Mouse (Mus musculus): ENCODE data around the gene Topbp1. TPM values are rescaled to one million over a fixed set of nuclear protein-coding genes. Genes with fewer than 3 reads are reported as not detected.

Topbp1 gene
- 1 to 10 TPM; 6.6 to 6.9 TPM for total RNA-seq (2021)
- long read RNA-seq, experiment 1, full-length matches to known transcripts, result 6 of 8 reads
- long read RNA-seq, experiment 1, partial matches to known transcripts, result 0 of 8 reads
- long read RNA-seq, experiment 1, other reads (novel, unspliced or antisense), result 2 of 8 reads
- long read RNA-seq, experiment 2, full-length matches to known transcripts, result 5 of 6 reads
- long read RNA-seq, experiment 2, partial matches to known transcripts, result 0 of 6 reads
- long read RNA-seq, experiment 2, other reads (novel, unspliced or antisense), result 1 of 6 reads

DNA sequence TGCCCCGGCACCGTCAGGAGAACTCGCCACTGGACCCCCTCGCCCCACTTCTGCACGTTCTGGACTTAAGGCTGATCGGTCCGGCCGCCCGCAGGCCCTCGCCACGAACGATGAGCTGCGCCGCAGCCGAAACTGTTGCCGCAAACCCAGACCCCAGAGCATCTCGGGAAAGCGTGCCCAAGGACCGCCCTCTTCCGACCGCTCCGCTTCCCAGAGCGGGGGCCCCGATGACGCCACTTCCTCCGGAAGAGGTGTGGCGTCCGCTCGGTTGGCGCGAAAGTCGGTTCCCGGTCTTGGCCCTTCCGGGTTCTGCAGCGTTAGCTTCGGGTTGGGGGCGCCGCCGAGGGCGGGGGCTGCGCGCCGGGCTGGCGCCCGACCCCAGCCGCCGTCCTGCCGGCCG lies at the start of gene Topbp1, which contains the start of gene 1300017J02Rik:
Gene Topbp1 (plus strand): TSS at position 289 of the 400 bp plus-strand sequence.
Gene 1300017J02Rik (minus strand): TSS at position 156 of the 400 bp plus-strand sequence.
- peak; percentile 92 for DNase-seq (ENCODE audit: low spot score)

DNA sequence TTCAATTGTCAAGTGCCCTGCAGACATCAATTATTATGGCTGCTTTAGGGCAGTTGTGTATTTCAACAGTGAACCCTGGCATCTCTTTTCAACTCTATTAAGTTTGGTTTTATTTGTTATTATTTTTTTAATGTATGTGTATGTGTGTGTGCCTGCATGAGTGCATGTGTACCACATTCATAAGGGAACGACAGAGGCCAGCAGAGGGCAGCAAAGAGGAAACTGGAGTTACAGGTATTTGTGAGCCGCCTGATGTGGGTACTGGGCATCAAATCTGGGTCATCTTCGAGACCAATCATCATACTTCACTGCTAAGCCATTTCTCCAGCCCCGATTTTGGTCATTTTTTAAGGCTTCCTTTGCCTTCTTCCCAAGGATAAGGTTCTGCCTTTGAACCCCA lies 39.2 kb upstream of the Topbp1 start:
- no peak for DNase-seq (ENCODE audit: low spot score)

DNA sequence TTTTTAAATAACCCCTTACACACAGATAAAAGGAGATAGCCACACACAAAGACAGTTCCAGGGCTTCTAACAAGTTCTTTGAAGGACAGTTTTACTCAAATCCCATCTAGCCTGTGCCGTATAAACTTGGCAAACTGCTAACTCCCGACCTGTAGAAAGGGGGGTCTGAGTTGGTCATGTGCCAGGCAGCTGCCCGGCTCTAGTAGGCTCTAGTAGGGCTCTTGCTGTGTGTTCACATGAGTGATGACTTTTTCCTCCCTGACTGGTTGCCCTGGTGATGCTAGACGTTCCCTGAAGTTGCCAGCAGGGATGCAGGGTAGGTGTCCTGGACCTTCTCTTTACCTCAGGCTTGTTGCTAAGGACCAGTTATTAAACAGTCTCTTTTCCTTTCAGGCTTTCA lies 33.9 kb upstream of the Topbp1 start:
- DNase-seq (ENCODE audit: low spot score), result no peak

DNA sequence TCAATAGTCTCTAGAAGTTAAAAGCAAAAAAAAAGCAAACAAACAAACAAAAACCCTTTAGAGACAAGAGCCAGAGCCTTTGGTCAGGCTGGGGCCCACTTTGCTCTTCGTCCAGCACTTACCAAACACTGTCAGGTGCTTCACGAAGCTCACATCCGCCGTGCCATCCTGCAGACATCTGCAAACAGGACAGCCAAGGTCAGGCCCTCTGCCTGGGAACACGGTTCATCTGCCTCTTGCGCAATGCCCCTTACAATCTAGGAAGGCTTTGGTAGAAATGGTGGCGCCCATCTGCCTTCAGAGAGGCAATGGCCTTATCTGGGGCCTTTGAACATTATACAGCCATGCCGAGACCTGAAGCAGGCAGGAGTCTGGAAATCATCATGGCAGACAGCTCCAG lies 30.2 kb upstream of the Topbp1 start:
- DNase-seq (ENCODE audit: low spot score), result no peak

DNA sequence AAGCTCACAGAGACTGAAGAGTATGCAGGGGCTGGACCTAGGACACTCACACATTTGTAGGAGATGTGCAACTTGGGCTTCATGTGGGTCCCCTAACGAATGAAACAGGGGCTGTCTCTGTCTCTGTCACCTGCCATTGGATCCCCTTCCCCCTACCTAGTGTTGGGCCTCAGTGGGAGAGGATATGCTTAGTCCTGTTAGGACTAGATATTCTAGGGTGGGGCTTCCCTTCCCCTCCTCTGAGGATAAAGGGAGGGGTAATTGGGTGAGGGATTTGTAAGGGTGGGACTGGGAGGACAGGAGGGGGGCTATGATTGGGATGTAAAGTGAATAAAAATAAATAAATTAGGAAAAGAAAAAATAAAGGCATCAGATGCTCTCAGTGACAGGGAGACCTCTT lies 29.3 kb upstream of the Topbp1 start:
- no peak for DNase-seq (ENCODE audit: low spot score)

DNA sequence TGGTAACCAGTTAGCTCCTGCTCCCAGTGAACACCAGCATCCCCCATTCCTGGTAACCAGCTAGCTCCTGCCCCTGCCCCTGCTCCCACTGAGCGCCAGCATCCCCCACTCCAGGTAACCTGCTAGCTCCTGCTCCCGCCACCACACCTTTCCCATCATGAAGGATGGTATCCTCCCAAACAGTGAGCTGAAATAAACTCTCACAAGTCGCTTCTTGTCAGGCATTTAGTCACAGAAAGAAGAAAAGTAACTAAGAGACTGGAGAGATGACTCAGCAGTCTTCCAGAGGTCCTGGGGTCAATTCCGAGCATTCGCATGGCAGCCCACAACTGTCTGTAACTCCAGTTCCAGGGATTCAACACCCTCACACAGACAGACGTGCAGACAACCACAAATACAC lies 28.1 kb upstream of the Topbp1 start:
- DNase-seq (ENCODE audit: low spot score), result no peak

DNA sequence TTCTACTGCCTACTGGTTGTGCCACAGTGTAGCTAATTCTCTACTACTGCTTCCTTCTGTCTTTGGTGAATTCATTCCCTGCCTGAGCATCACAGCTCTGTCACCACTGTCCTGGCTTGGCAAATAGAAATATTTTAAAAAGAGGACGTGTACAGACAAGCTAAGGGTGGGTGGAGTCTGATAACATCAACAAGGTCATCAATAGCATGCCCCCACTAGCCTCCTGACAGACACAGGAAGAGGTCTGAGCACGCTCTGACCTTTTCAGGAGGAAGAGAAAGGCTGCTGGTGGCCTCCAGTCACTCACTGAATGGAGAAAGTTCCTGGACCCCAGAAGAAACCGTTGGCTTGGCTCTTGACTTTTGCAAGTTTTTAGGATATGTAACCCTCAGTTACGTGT lies 18.6 kb upstream of the Topbp1 start:
- DNase-seq (ENCODE audit: low spot score), result no peak

DNA sequence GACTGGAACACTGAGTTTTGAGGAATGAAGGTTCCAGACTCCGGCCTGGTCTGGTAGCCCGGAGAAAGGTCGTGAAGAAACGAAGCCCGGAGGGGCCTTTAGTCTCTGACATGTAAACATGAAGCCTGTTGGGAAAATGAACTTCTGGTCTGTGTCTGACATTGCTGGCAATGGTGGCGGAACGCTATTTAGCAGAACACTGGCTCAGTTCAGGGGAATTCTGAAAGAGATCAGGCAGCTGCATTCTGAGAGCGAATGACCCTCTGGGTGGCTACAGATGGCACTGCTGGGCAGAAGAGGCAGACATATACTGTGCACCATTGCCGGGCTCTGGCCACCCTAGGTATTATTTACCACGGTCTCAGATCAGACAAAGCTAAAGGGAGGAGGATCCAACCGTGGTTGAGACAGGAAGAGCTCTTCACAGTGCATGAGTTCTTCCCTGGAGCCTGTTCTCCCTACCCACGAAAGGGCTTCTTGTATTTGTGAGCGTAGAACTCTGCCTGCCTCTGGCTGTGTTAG lies 18.1 kb upstream of the Topbp1 start:
- no peak for DNase-seq (ENCODE audit: low spot score)

DNA sequence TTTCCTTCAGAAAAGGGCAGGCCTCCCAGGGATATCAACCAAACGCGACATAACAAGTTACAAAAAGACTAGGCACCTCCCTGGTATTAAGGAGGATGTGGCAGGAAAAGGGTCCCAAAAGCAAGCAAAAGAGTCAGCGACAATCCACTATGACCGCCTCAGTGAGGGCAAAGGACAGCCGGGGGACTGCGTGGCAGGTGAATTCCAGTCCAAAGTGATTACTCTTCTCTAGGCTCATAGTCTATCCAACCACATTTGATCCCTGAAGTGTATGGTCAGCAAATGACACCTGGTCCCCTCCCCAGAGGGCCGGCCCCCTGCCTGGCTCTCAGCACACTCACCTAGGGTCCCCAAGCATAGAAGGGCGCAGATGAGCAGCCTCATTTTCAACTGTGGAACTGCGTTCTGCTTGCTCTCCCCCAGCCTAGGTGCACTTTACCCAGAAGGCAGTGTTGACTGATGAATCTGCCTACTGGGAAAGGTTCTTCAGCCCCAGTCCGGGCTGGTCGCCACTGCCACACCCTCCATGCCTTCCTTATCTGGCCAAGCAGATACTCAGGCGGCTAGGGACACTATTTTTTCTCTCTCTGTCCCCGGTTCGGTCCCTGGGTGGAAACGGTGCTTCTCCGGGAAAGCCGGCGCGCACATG lies 17.1 kb upstream of the Topbp1 start:
- no peak for DNase-seq (ENCODE audit: low spot score)

DNA sequence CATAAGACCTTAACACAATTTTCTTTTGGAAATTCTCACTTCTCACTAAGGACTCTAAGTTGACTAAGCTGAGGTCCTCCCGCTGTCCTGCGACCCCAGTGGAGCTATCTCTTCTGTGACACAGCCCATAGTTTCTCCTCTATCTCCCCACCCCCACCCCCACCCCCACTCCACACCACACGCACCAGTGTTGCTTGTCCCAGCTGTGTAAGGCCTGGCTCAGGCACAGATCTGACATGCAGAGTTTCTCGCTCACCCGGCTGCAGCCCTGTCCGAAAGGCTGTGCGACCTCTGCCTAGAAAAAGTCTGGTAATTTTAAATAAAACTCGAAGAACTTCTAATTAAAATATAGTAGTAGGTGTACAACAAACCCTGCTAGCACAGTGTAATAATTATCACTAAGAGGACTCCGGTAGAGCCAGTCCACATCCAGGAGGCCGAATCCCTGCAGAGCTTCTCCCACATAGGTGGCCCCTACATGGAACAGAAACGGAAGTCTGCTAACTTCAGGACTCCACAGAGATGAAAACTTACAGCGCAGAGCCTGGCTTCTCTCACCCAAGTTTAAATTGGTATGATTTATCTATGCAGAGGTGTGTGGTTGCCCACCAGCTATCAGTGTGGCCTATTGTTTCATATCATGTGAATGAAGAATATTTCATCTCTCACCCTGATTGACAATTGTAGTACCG lies 16.4 kb upstream of the Topbp1 start:
- DNase-seq (ENCODE audit: low spot score), result no peak

DNA sequence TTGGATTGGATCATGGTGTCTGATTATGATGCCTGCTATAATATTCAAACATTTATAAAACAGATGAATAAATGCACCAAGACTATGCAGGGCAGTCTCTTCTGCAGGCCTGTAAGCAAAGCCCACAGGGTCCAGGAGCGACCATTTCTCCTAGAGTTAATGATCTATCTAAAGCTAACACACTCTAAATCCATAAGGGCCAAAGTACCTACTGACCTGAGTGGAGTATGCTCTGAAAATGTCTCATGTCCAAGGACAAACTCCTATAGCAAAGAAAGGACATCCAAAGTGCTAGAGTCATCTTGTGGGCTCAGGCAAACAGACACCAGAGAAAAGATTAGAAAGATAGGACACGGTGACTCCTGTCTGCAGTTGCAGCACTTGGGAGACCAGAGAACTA lies 10.5 kb upstream of the Topbp1 start:
- DNase-seq (ENCODE audit: low spot score), result no peak

DNA sequence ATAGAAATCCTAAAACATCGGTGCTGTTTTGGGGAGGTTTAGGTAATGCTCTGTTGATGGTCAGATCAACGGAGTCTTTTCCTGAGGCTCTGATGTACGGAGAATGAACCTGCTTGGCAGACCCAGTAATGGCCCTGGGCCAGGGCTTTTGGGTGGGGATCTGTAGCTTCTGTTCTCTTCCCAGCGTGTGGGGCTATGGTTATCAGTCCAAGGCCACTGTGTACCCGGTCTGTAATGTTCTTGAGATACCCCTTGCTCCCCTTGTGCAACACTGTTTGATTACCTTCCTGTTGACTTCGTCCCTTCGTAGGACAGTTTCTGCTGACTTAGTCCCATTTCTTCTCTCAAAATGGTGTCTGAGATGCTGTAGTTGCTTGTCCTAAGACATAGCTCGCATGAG lies 3.9 kb upstream of the Topbp1 start:
- DNase-seq (ENCODE audit: low spot score), result no peak

DNA sequence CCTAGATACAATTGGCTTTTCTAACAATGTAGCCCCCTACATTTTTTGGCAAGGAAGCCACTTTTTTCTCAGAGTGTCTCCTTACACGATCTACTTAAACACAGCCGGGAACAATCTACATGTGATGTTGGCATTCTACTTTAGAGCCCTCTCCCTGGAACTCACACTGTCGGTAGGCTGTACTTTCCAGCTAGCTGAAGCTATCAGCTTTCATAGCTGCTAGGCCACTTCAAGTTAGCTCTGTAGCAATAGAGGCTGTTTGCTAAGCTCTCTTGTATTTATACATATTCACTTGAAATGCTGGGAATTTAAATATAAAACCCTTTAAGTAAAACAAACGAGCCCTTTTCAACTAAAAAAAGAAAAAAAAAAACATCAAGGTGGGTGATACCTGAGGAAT lies 2.8 kb upstream of the Topbp1 start:
- no peak for DNase-seq (ENCODE audit: low spot score)

DNA sequence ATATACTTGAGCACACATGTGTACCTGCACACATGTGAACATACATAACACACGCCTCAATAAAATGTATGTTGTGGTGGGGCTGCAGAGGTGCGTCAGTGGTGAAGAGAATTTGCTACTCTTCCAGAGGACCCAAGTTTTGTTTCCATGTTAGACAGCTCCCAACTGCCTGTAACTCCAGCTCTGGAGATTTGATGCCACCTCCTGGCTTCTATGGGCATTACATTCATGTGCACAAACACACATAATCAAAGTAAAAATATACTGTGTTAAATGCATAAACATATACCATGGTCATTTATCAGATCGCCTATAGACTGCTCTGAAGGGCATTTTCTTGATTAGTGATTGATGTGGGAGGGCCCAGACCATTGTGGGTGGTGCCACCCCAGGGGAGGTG lies 2.3 kb upstream of the Topbp1 start:
- peak; percentile 46 for DNase-seq (ENCODE audit: low spot score)

DNA sequence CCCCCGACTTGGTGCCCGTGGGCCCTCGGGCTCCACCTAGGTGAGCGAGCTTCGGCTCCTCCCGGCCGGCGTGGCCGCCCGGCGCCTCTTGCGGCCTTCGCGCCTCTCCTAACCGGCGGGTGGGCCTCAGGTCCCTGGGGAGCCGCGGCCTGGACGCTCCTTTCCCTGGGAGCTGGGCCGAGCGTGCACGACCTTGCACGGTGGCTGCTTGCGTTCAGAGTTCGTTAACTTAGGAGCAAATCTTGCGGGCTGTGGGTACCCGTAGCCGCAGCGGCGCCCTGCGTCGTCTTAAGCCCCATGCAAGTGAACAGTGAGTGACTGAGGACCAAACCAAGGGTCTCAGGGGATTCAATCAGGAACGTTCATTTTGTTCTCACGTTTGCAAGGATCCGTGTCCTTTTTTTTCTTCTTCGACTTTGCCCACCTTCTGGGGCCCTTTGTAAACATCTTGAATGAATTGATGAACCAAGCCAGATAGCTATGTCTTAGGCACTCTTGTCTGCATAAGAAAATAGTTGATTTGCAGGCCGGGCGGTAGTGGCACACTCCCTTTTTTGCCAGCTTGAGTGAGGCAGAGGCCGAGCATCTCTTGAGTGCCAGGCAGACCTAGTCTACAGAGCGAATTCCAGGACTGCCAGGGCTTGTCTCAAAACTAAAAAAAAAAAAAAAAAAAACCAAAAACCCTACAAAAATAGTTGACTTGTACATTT lies 472 bp downstream of the Topbp1 start:
- no peak for DNase-seq (ENCODE audit: low spot score)

DNA sequence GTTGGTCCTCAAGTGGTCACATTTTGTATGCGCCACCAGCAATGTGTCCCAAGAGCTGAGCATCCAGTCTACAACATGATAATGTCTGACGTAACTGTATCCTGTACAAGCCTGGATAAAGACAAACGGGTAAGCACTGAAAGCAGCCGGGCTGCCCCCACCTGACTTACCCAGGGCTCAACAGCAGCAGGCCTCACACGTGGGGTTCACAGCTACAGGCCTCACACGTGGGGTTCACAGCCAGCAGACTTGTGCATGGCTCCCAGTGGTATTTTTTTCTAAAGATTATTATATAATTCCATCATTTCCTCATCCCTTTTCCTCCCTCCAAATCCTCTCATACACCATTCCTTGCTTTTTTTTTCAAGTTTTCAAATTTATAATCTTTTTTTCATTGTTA lies 4.8 kb downstream of the Topbp1 start:
- no peak for DNase-seq (ENCODE audit: low spot score)

DNA sequence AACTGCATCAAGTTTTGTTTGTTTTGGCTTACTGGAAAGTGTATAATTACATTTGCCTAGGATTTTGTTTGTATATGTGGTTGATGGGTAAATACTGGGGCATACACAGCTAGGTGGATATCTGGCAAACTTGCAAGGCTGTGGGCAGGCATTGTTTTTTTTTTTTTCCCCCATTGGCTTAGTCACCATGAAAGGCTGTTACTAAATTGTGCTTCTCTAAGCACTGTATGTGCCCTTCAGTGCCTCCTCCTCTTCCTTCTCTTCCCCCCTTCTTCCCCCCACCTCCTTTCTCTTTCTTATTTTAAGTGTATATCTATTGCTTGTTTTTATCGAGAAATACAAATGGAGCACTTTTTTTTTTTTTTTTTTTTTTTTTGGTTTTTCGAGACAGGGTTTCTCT lies 19.7 kb downstream of the Topbp1 start:
- DNase-seq (ENCODE audit: low spot score), result no peak

DNA sequence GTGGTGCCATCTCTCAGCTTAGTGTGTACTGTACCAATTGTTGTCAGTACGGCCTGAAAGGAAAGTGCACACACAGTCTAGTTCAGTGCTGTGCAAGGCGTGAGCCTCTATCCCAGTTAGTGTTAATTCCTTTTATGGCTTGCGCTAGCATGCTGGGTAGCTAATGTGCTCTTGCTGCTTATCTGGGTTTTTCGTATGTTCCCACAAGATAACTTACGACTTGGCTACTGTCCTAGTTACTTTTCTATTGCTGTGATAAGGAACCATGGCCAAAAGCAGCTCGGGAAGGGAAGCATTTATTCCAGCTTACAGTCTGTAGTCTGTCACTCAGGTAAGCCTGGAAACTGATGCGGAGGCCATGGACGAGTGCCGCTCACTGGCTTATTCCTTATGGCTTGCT lies 21.4 kb downstream of the Topbp1 start:
- no peak for DNase-seq (ENCODE audit: low spot score)

DNA sequence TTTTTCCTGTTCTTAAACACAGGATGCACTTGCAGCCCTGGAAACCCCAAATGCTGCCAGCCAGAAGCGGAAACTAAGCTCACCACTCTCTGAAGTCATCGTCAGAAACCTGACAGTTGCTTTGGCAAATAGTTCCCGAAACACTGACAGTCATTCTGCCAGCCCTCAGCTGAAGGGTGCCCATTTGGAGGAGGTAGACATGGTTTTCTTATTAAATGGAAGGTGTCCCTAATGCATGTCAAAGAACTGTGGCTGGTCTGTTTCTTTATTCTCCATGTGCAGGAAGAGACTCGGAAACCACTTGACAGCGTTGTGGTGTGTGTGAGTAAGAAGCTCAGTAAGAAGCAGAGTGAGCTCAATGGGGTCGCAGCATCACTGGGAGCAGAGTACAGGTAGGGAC lies 27.6 kb downstream of the Topbp1 start:
- DNase-seq (ENCODE audit: low spot score), result no peak

DNA sequence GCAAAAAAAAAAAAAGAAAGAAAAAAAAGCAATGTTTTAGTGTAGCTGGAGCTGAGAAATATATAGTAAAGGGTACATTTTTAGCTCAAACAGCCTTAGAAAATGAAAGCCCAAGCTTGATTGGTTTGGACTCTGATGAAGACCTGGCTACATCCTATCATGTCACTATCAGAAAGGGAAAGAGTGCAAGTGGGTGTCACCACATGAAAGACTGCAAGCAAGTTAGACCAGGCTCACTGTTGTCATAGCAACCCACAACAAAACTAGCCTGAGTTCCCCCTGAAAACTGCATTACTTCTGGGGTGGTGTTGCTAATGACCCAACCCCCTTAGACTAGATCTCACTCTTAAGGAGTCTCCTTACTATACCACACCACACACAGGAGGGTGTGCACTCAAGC lies 31.9 kb downstream of the Topbp1 start:
- no peak for DNase-seq (ENCODE audit: low spot score)

DNA sequence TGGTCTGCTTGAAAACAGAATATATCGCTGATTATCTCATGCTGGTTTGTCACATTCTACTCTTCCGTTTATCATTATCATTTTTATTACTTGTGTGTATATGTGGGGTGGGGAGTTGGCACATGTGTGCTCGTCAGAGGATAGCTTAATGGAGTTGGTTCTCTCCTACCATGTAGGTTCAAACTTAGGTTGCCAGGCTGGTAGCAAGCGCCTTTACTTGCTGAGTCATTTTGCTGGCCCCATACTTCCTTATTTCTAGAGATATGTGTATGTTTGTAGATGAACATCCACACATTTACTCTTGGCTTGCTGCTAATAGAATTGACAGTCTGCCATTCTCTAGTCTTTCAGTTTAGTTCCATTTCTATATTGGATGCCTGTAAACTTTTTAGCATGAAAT lies 42.0 kb downstream of the Topbp1 start:
- DNase-seq (ENCODE audit: low spot score), result no peak

DNA sequence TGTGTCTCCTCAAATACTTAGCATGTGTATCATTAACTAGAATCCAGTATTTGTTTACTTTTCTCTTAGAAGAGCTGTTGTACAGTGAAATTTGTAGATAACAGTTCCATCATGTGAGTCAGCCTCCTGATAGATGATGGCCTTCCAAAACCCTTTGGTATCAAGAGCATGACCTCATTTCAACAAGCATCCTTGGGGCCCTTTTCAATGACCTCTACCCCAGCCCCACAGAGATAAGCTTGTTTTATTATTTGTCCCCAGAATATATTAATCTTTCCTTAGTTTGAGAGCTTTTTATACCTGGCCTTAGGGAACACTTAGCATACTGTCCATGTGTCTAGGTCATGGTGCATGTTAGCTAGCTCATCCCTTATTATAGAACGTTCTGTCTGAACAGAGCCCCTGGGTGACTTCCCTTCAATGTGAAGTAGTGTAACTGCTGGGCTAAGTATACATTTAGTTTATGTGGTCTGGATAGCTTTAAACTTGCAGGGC lies 43.0 kb downstream of the Topbp1 start:
- no peak for DNase-seq (ENCODE audit: low spot score)
